Mouse (Mus musculus) midbrain, postnatal 0 days (tissue): ENCODE data around the gene Tmem189. TPM values are rescaled to one million over a fixed set of nuclear protein-coding genes. Genes with fewer than 3 reads are reported as not detected.

Source experiments
- ATAC-seq: fragments of 200-750 bp; cut with Nextera tagmentation; 2 replicates; pipeline ENCODE4 v1.8.0; 2017; ENCODE audit warnings: moderate number of reproducible peaks, mild to moderate bottlenecking, moderate TSS enrichment, moderate library complexity; ENCODE audit not compliant: low FRiP score
- DNase-seq: peaks from one replicate; pipeline ENCODE4 v3.0.0-alpha.2; 2015; ENCODE audit warnings: low spot score
- H3K27ac ChIP-seq: fragments of 300-500 bp; sonication (generic); 2 replicates; pipeline ENCODE4 v1.5.1; 2014; ENCODE audit warnings: low read depth, mild to moderate bottlenecking, low read length, mixed read lengths
- H3K27me3 ChIP-seq: fragments of 300-500 bp; sonication (generic); 2 replicates; pipeline ENCODE4 v1.6.1; 2014; ENCODE audit warnings: low read length, control low read depth, mixed read lengths; ENCODE audit not compliant: insufficient read depth
- H3K36me3 ChIP-seq: fragments of 300-500 bp; sonication (generic); 2 replicates; pipeline ENCODE4 v1.6.1; 2014; ENCODE audit warnings: low read length, control low read depth, mixed read lengths; ENCODE audit not compliant: insufficient read depth
- H3K4me1 ChIP-seq: fragments of 300-500 bp; sonication (generic); 2 replicates; pipeline ENCODE4 v1.6.1; 2014; ENCODE audit warnings: mild to moderate bottlenecking, control low read depth, antibody characterized with exemption, low read length, mixed read lengths; ENCODE audit not compliant: insufficient read depth
- H3K4me2 ChIP-seq: fragments of 300-500 bp; sonication (generic); 2 replicates; pipeline ENCODE4 v1.6.1; 2014; ENCODE audit warnings: low read depth, mild to moderate bottlenecking, low read length, mixed read lengths; ENCODE audit not compliant: poor library complexity, severe bottlenecking
- H3K4me3 ChIP-seq: fragments of 300-500 bp; sonication (generic); 2 replicates; pipeline ENCODE4 v1.5.1; 2014; ENCODE audit warnings: low read depth, mild to moderate bottlenecking, low read length, moderate library complexity
- H3K9ac ChIP-seq: fragments of 300-500 bp; sonication (generic); replicated peaks from 2 replicates; pipeline ENCODE4 v1.6.1; 2014; ENCODE audit warnings: mild to moderate bottlenecking, low read length, moderate library complexity, mixed read lengths; ENCODE audit not compliant: poor library complexity, severe bottlenecking
- H3K9me3 ChIP-seq: fragments of 300-500 bp; sonication (generic); 2 replicates; pipeline ENCODE4 v1.6.1; 2016; ENCODE audit warnings: low read length, control low read depth
- CTCF ChIP-seq: IDR thresholded peaks from 2 replicates; pipeline ENCODE4 v1.5.1; 2016; ENCODE audit warnings: antibody characterized with exemption, mild to moderate bottlenecking
- WGBS: fragments of 180-500 bp; shearing (Covaris S2); extraction: QIAGEN DNeasy Blood & Tissue Kit; methylation state at CpG from one replicate; pipeline ENCODE4 v1.1.7; 2014; 5-methylcytosine and 5-hydroxymethylcytosine counted together
- polyA plus RNA-seq: library from polyadenylated mRNA; unstranded; fragments of >200 nt; fragmentation: Nextera tagmentation; extraction: Ambion mirVana; gene quantifications from 2 replicates; pipeline ENCODE4 v1.2.1, GENCODE M21; 2015
- total RNA-seq: library from RNA; depleted of rRNA; stranded (reverse); fragments of >200 nt; gene quantifications from 2 replicates; pipeline ENCODE4 v1.2.3, GENCODE M21; 2014

Tmem189 gene
- total and polyA plus RNA-seq, 2 experiments from 2014 or later, result 33.5 to 65.9 TPM

DNA sequence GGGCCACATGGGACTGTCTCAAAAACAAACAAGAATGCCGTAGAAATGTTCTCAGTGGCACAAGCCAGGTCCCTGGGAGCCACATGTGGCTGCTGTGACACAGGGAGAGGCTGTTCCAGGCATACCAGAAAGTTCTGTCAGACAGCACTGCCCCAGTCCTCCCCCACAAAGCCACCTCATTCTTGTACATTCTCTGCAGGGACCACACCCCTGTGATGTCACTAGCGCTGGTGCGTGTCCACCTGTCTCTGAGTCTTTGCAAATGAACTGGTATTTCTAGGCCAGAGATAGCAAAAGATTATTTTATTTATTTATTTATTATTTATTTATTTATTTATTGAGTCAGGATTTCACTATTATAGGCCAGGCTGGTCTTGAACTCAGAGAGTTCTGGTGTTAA, 5.9 kb downstream of the Tmem189 start:
- DNase-seq, result no peak
- 88% methylated on average over 3 of the region's 3 CpGs for WGBS
- Histone ChIP-seq H3K9ac (no peak overlapping the region), H3K4me2 (no peak overlapping the region), H3K36me3 (no peaks in the 10 kb centered on the region), H3K4me3 (no peak overlapping the region), H3K27me3 (0 out of 2 replicates have a peak, but pooled peaks cover 4% of the 10 kb centered on the region), H3K9me3 (no peaks in the 10 kb centered on the region), H3K27ac (no peak overlapping the region), H3K4me1 (no peaks in the 10 kb centered on the region)
- ATAC-seq, result no peak
- TF ChIP-seq CTCF, result no peak

- Histone ChIP-seq H3K27ac (no peak overlapping the region), H3K4me3 (no peak overlapping the region), H3K4me2 (no peak overlapping the region), H3K36me3 (no peaks in the 10 kb centered on the region), H3K27me3 (0 out of 2 replicates have a peak, but pooled peaks cover 4% of the 10 kb centered on the region), H3K9ac (no peak overlapping the region), H3K9me3 (no peaks in the 10 kb centered on the region), H3K4me1 (no peaks in the 10 kb centered on the region)
- 50% methylated on average over 5 of the region's 5 CpGs for WGBS
- TF ChIP-seq CTCF, result peak; percentile 70
- DNase-seq, result peak; percentile 65
- no peak for ATAC-seq
These were observed 9.0 kb downstream of the Tmem189 start for GRCm38 (mm10) chr2:167680657-167681056.

- H3K9ac ChIP-seq, result no peak overlapping the region
- no peak overlapping the region for H3K4me3 ChIP-seq
- ATAC-seq, result peak; percentile 84
- WGBS, result 4% methylated on average over 13 of the region's 13 CpGs
- H3K36me3 ChIP-seq, result no peaks in the 10 kb centered on the region
- no peak overlapping the region for H3K4me2 ChIP-seq
- DNase-seq, result peak; percentile 72
- no peaks in the 10 kb centered on the region for H3K9me3 ChIP-seq
- TF ChIP-seq CTCF, result peak; percentile 95
- H3K27me3 ChIP-seq, result 0 out of 2 replicates have a peak, but pooled peaks cover 3% of the 10 kb centered on the region
- H3K4me1 ChIP-seq, result no peaks in the 10 kb centered on the region
- H3K27ac ChIP-seq, result no peak overlapping the region
These were observed 9.7 kb downstream of the Tmem189 start for GRCm38 (mm10) chr2:167679902-167680430.

- Histone ChIP-seq H3K27me3 (no peaks in the 10 kb centered on the region), H3K4me1 (no peaks in the 10 kb centered on the region), H3K4me3 (no peak overlapping the region), H3K27ac (no peak overlapping the region), H3K9me3 (no peaks in the 10 kb centered on the region), H3K9ac (no peak overlapping the region), H3K4me2 (no peak overlapping the region), H3K36me3 (no peaks in the 10 kb centered on the region)
- DNase-seq (no peak), ATAC-seq (no peak)
- WGBS, result 49% methylated on average over 5 of the region's 5 CpGs
- TF ChIP-seq CTCF, result peak; percentile 49
These were observed 11.0 kb downstream of the Tmem189 start for GRCm38 (mm10) chr2:167678600-167678999.

DNA sequence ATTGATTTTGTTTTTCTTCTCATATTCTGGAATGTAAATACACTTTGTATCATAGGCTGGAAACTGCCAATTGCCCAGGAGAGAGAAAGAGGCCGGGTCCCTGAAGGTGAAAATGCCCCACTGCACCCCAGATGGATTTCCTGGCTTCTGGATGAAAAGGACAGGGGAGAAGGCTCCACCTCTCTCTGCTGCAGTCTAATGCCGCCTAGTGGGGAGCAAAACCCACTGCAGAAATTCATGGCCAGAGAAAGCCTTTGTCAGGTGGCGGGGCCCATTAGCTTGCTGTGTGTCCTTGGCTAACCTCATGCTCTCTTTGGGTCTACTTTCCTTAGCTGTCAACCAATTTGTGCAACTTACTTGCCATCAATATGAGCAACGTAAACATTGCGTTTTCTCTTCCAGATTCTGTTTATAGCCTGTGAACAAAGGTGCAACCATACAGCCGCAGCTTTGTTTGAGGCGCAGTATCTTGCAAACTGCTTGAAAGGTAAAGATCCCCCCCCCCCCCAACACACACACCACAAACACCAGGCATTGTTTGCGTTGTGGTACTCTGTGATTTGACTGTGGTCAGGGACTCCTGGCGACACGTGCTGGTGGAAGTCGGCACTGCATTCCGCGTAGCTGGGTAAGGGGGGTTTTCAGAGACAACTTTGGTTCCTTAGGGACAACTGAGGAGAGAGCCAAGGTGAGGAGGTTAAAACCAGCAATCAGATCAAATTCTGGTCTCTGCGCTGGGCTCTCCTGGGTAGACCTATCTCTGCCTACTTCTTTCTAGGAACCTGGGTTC, 14.3 kb downstream of the Tmem189 start:
- Histone ChIP-seq H3K4me3 (no peak overlapping the region), H3K36me3 (no peaks in the 10 kb centered on the region), H3K27me3 (no peaks in the 10 kb centered on the region), H3K4me1 (no peaks in the 10 kb centered on the region), H3K9ac (no peak overlapping the region), H3K27ac (no peak overlapping the region), H3K4me2 (no peak overlapping the region), H3K9me3 (no peaks in the 10 kb centered on the region)
- peak; percentile 60 for TF ChIP-seq CTCF
- WGBS, result 42% methylated on average over 14 of the region's 14 CpGs
- no peak for ATAC-seq
- peak; percentile 33 for DNase-seq

DNA sequence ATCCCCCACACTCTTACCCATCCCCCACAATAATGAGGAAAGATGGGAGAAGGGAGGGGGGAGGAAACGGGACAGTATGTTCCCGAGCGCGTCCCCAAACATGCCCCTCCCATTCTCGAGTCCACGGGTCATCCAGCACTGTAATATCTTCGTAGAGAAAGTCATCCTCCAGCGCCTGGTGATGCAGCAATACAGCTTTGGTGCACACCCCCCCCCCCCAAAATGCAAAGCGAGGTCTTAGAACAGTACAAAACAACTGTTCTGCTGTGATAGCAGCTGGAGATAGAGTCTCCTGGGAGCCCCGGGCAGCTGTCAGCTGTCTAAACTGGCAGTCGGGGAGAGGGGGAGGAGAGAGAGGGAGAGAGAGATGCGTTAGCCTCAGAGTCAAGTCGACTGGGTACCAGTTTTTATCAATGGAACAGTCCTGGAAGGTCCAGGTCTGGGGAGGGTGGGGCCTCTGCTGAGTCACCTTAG, 17.4 kb downstream of the Tmem189 start:
- H3K9me3 ChIP-seq, result no peaks in the 10 kb centered on the region
- no peaks in the 10 kb centered on the region for H3K36me3 ChIP-seq
- no peaks in the 10 kb centered on the region for H3K27me3 ChIP-seq
- no peak overlapping the region for H3K27ac ChIP-seq
- ATAC-seq, result 0 out of 2 replicates have a peak, but pooled peaks have one; percentile 34
- no peak overlapping the region for H3K9ac ChIP-seq
- DNase-seq, result peak; percentile 47
- peak overlapping the region; percentile 24; the same call in 1 of the 2 replicates for H3K4me2 ChIP-seq
- TF ChIP-seq CTCF, result no peak
- 25% methylated on average over 13 of the region's 13 CpGs for WGBS
- H3K4me1 ChIP-seq, result no peaks in the 10 kb centered on the region
- no peak overlapping the region for H3K4me3 ChIP-seq
